Mouse (Mus musculus) testis, postnatal 14 days (tissue): ENCODE data around the gene Rad51b.
A peak's percentile ranks its signal among the peaks of the same experiment; 100 is the strongest.

ENCODE experiments used
- DNase-seq: peaks from one replicate; pipeline ENCODE4 v3.0.0; 2021; ENCODE audit warnings: low spot score

Gene Rad51b

DNA sequence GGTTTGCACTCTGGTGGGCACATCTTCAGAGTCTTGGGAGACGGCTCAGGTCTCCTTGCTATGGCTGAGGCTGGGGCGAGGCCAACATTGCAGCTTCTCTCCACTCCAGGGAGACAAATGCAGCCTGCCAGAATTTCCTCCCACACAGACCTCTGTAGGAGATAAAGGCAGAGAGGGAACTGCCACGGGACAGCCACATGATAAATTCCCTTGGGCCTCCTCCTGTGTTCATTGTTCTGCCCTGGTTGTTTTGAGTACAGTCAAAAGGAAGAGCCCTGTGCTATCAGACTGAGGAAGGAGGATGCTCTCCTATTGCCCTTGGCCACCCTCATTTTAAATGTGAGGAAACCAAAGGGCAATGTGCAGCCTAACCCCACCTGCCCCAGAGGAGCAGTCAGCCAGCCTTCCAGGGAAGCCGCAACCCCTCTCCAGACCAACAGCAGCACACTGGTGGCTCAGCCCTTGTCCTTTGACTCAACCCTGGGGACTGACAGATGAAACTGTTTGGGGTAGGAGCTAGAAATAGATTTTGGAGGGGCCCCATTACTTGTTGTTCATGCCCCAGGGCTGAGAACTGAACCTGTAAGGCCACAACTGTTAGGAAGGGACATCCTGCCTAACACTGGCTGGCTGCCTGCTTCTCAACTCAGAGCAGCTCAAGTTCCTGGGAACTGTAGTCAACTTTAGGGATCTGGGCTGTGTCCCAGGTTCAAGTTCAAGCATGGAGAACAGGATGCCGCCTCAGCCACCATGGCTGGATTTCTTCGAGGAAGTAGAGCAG, 541.3 kb downstream of the Rad51b start:
- peak; percentile 83 for DNase-seq

DNA sequence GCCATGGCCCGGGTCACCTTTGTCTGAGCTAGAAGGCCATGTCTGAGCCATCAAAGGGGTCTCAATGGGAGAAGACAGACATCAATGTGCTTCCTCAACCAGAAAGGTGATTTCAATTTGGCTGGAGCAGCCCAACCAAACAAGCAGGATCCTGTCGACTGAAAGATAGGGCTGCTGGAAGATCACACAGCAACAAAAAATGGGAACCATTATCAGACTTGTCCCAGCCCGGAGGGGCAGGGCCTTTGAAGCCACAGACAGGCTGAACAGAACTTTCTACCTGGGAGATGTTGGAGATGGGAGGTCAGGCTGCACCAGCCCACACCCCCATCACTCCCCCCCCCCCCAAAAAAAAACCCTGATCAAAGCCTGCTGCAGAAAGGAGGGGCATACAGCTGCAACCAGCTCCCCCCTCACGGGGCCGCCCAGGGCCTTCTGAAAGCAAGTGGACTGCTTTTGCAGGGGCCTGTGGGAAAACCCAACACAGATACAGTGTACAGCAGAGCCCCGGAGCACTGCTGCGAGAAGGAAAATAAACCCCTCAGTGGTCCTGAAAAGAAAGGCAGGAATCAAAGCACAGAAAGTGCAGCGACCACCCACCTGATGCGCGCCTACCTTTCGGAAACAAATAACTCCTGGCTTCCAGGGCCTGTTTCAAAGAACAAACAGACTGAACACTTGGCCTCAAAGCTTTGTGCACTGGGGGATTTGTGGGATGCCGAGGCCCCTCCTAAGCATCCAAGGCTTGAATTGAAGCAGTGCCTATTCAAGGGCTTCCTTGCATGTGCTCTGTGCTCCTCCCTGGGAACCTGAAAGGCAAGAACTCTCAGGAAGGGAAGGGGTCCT, 542.2 kb downstream of the Rad51b start:
- DNase-seq = no peak

GRCm38 (mm10) chr12:79840465-79840864, 543.4 kb downstream of the Rad51b start:
- DNase-seq = no peak

GRCm38 (mm10) chr12:79841248-79841647, 544.2 kb downstream of the Rad51b start:
- no peak for DNase-seq

DNA sequence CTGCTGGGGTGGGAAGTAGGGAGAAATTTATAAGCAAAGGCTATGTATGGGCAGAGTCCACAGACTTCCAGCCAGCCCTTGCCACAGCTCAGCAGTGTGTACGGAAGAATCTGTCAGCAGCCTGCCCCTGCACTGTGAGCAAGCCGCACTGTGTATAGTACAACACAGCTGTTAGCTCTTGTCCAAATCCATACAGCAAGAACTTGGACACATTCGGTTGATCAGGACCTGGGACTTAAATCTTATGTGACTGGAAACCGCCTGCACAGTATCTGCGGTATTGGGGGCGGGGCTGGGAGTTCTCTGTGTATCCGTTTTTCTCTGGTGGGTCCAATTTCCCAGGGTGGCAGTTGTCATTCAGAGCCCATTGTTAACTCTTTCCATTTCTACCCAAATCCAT, 545.2 kb downstream of the Rad51b start:
- no peak for DNase-seq

DNA sequence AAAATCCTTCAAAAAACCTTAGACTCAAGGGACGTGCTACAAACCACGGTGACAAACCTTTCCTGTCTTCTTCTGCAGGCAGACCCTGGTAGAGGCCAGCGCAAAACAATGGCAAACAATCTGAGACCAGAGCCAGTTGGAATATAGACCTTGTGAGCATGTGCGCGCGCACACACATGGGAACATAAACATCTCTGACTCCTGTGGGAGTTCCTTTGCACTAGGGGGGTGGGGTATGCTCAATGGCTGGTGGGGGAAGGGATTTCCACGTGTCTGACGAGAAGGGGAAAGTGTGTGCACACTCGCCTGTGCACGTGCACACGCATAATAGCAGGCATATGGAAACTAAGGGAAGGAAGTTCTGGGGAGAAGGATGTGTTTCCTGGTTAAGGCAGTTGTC, 545.9 kb downstream of the Rad51b start:
- no peak for DNase-seq

DNA sequence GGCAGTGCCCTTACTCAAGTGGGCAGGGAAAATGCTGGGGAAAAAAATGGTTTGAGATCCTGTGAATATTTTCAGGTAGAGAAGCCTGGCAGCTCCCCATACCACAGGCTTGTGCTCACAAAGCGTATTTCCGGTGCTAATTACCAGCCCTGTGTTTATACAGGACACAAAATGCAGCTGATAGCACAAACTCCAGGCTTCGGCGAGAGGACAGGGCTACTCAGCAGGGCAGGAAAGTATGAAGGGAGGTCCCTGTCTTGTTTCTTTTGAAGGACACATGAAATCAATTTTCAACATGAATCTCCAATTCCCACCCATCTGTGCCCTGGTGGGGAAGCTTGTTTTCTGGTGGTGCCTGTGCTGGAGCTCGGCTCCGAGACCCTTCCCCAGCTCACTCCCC, 546.4 kb downstream of the Rad51b start:
- no peak for DNase-seq

DNA sequence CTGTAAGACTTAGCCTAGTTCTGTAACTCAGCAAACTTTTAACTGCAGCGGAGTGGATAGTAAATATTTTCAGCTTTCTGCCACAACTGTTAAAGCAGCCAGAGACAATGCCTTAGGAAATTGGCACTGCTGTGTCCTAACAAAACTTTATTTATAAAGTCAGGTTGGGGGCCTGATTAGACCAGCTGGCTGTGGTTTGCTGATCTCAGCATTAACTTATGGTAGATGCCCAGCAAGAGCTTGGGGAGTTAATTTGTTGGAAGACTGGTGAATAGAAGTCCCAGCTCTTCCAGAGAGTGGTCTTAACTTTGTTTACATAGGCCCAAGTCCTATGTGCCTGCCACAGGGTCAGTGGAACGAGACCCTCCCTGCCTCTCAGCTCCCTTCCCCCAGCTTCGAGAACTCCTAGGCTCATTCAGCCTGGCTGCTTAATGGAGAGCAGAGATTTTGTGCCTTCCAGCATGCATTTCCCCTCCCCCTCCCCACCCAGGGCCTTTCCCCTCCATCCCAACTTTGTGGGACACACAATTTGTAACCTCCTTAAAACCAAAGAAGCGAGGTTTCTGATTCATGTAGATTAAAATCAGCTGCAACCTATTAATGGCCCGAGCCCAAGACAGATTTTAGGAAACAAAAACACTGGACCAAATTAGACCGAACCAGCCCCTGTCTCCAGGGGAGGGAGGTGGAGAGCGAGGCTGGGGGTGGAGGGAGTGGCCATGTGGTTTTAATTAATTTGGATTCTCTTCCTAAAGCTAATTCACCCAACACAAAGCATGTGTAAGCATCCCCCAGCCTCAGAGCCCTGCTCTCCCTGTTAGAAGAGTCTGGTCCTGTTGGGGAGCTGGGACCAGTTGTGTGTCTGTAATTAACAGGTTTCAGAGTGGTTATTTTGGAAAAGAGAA, 549.4 kb downstream of the Rad51b start:
- no peak for DNase-seq

GRCm38 (mm10) chr12:79848539-79848938, 551.5 kb downstream of the Rad51b start:
- no peak for DNase-seq

DNA sequence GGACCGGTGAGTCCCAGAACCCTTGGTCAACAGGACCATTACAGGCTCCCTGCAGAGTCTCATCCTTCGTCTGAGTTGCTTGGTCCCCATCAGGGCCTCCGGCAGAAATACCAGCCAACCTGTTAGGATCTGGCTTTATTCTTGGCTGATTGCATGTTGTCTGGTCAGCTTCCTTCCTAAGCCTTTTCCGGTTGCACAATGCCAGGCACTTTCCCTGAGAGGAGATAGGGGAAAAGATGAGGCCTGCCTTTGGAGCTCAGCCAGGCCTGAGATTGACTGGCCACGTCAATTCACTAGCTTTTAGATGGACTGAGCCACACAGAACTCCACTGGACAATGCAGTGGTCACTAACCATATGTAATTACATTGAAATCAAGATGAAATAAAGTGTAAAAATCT, 552.9 kb downstream of the Rad51b start:
- DNase-seq = no peak

DNA sequence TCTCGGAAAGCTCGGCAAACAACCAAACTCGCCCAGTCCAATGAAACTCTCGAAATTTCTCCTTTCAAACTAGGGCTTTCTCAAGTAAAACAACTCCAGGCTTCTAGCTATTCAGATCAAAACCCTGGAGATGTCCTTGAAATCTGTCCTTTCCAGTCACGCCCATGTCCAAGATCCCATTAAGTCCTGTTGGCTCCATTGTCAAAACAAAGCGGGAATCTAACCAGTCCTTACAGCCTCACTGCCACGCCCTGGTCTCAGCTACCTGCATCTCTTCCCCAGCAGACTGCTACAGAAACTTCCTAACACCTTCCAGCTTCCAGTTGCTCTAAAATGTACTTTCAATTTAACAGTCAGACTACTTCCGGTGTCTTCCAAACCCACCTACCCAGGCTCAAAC, 554.8 kb downstream of the Rad51b start:
- no peak for DNase-seq

GRCm38 (mm10) chr12:79852606-79853005, 555.5 kb downstream of the Rad51b start:
- no peak for DNase-seq

DNA sequence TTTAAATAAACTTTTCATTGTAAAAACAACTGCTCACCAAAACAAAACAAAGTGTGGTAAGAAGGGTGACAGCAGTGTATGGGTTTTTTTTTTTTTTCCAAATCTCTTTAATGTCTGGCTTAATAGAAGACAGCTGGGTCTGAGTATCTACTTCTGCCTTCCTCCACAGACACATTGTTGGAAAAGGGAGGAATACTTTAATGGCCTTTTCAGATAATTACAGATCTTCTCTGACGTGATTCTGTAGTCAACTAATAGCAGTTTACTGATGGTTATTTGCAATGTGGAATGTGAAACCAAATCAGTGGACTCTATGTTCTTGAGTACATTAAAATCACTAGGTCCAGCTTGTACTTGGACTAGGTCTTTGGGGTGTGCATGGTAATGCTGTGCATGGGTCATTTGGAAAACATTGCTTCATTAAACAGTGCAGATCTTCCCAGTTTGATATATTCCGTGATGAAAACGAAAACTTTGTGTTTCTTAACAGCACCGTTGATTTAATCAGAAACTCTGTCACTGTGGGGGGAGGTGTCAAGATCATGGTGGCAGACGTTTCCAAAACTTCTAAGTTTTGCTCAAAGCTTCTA, 556.9 kb downstream of the Rad51b start:
- no peak for DNase-seq

DNA sequence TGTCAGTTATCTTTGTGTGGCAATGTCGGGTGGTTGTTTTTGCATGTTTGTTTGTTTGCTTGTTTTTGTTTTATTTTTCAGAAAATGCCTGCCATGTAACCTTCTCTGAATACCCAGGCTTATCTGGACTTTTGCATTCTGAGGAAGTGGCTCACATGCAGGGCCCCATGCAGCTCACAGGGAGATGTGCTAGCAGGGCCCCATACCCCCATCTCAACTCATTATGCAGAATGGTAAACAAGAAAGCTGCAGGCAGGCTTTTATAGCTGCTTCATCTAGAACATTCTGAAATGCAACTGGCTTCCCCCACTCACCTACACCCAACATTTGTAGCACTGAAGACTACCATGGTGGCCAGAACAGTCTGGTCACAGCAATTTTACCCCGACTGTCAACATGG, 557.4 kb downstream of the Rad51b start:
- no peak for DNase-seq

DNA sequence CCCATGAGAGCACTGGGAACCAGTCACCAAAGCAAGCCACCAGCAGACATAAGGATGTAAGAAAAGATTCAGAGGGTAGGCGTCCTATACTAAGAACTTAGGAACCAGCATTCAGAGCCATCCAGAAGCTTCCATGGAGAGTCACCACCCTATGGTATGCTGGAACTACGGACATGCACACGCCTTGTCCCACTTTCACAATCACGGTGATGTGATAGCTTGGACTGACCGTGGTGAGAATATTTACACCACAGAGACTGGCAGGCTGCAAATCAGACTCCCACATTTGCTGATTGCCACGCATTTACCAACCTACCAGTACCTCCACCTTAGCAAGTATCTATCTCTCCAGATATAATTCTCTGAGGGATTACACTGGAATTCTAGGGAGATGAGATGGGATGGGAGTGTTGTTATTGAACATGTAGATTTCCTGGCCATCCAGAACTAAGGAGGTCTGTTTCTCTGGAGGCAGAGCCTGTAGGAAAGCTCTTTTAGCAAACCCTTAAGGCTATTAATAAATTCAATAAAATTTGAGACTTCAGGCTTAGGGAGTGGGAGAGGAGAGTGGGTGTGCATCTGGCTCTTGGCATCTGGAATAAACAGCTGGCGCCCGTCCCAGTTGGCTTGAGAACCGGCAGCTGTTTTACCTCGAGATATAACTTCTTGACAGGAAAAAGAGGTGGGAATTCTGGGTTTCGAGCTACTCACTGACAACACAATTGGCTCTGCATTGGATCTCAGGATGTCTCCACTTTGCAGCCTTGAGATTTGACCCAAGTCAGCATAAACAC, 559.2 kb downstream of the Rad51b start:
- DNase-seq = peak; percentile 68

GRCm38 (mm10) chr12:79857704-79858103, 560.6 kb downstream of the Rad51b start:
- DNase-seq = no peak

DNA sequence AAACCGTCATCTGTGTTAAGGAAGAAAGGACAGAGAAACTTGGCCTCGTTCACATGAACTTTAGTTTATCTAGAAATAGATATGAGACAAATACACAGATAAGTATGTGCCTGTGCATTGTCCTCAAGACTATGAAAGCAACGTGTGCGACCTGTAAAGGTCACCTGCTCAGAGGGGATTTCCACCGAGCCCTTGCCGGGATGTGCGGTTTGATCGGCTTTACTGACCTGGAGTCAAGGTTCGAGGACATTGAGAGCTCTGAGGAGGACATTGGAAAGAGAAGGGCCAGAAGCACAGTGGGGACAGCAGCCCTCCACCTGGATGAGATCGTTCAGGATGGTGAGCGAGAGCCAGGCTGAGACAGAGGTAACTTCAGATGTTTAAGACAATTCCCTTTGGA, 561.3 kb downstream of the Rad51b start:
- DNase-seq = no peak

DNA sequence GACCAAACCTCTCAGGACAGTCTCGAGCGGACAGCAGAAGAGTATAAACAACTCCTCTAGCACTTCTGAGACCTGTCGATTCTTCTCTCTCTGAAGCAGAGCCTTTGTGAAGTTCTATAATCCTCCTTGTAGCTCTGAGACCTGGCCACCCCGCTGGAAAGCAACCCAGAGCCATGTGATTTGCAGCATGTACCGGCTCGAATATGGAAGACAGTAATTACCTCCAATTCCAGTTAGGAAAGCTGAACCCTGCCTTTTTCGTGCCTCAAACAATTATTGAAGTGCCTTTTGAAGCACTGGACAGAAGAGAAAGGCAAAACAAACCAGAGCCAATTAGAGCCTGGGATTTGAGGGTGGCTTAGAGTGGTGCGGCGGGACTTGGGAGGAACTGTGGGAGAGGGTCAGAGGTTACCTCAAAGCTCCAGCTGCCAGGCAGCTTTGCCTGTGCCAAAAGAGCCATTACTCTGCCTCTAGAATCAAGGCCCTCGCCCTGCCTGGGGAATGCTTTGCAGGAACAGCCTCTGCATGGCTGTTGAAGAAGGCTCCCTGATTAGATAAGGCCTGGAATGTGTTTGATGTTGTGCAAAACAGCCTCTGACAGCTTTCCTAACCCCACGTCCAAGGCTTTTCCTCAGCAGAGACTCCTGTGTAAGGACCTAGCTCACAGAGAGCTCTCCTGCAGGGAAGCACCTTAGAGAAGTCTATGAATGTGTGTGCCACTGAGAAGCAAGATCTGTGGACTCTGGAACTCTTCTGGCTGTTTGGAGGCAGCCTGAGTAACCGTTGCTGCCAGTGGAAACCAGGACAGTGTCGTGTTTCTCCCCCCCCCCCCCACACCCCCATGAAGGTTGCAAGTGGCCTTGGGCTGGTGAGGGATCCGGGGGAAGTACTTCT, 562.5 kb downstream of the Rad51b start:
- DNase-seq = peak; percentile 81

DNA sequence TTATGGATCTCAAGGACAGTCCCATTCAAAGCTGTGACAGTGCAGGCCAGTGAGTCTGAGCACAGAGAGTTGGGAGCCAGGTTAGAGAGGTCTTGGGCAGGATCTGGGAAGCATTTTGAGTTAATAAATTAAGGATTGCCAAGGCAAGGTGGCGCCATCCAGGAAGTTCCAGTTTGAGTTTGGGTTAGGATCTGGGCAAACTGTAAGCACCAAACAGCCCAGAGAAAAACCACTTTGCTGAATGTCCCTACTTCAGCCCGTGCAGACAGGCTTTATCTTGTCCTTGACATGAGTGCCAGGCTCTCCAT, 563.1 kb downstream of the Rad51b start:
- DNase-seq = no peak
